Mouse (Mus musculus) yolk sac, embryonic 10.5 days (tissue): ENCODE results near the gene Col27a1.

Experiments
- DNase-seq: peaks from one replicate; pipeline ENCODE4 v3.0.0-alpha.2; 2017; ENCODE audit warnings: low spot score

The Col27a1 gene

GRCm38 (mm10) chr4:63310247-63310855 is 96.5 kb downstream of the Col27a1 start:
- no peak for DNase-seq

GRCm38 (mm10) chr4:63311426-63311825 is 97.6 kb downstream of the Col27a1 start:
- no peak for DNase-seq

GRCm38 (mm10) chr4:63314063-63314462 is 100.3 kb downstream of the Col27a1 start:
- DNase-seq = no peak

GRCm38 (mm10) chr4:63316076-63316746 is 102.4 kb downstream of the Col27a1 start:
- no peak for DNase-seq

GRCm38 (mm10) chr4:63319566-63319965 is 105.8 kb downstream of the Col27a1 start:
- DNase-seq = peak; percentile 18

- DNase-seq = no peak
Measured at GRCm38 (mm10) chr4:63323275-63323815, 109.5 kb downstream of the Col27a1 start.

GRCm38 (mm10) chr4:63333403-63333802 is 119.6 kb downstream of the Col27a1 start:
- DNase-seq = no peak

GRCm38 (mm10) chr4:63338414-63339076 is 124.7 kb downstream of the Col27a1 start:
- DNase-seq = peak; percentile 63

GRCm38 (mm10) chr4:63342491-63342890 is 128.7 kb downstream of the Col27a1 start:
- no peak for DNase-seq

- DNase-seq = no peak
Measured at GRCm38 (mm10) chr4:63343608-63344007, 129.8 kb downstream of the Col27a1 start.

GRCm38 (mm10) chr4:63344295-63344694 is 130.5 kb downstream of the Col27a1 start, which contains the start of gene Orm1:
Orm1 (plus strand) TSS chr4:63344560.
- DNase-seq = no peak

- no peak for DNase-seq
Measured at GRCm38 (mm10) chr4:63345261-63345660, 131.5 kb downstream of the Col27a1 start.

- DNase-seq = no peak
Measured at GRCm38 (mm10) chr4:63346659-63347058, 132.9 kb downstream of the Col27a1 start.

GRCm38 (mm10) chr4:63348524-63348923 is 134.7 kb downstream of the Col27a1 start:
- no peak for DNase-seq

GRCm38 (mm10) chr4:63355877-63356665 is 142.3 kb downstream of the Col27a1 start, which contains the start of gene Orm3:
Orm3 (plus strand) TSS chr4:63356162.
- no peak for DNase-seq

GRCm38 (mm10) chr4:63356981-63357570 is 143.3 kb downstream of the Col27a1 start:
- DNase-seq = no peak

- DNase-seq = no peak
Measured at GRCm38 (mm10) chr4:63359861-63360260, 146.1 kb downstream of the Col27a1 start.

GRCm38 (mm10) chr4:63362150-63362549 is 148.3 kb downstream of the Col27a1 start, which contains the start of gene Orm2:
Orm2 (plus strand) TSS chr4:63362449.
- no peak for DNase-seq

GRCm38 (mm10) chr4:63368577-63368976 is 154.8 kb downstream of the Col27a1 start:
- peak; percentile 45 for DNase-seq

- no peak for DNase-seq
Measured at GRCm38 (mm10) chr4:63370897-63371296, 157.1 kb downstream of the Col27a1 start.

- peak; percentile 19 for DNase-seq
Measured at GRCm38 (mm10) chr4:63371890-63372289, 158.1 kb downstream of the Col27a1 start.
